Mouse (Mus musculus) olfactory bulb, adult 2 months (tissue): ENCODE measurements around the gene Tex48.

Source experiments
- CTCF ChIP-seq: fragments of 200-500 bp; IDR thresholded peaks from 2 replicates; pipeline ENCODE4 v1.5.1; 2012; ENCODE audit warnings: low read depth, mild to moderate bottlenecking, low read length, moderate library complexity; ENCODE audit not compliant: insufficient read depth
- POLR2A ChIP-seq: fragments of 200-500 bp; IDR thresholded peaks from 2 replicates; pipeline ENCODE4 v1.6.1; 2012; ENCODE audit warnings: mild to moderate bottlenecking, low read depth, low read length, moderate library complexity; ENCODE audit not compliant: insufficient read depth

DNA sequence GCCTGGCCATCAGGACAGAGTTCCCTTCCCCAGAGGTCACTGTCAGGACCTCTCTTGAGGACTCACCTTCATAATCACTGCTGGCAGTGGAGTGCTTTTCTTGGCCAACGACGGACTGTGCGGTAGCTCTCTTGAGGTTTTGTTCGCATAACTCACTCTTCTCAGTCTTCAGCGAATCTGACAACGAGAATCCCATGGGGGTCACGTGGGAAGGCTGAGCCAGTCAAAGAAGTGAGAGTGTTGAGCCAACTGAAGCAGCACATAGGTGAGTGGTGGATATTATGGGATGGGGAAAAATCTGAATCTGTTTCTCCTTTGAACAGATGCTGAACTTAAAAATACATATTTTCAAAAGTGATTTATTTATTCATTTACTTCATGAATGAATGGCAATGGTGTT is 13.8 kb downstream of the Tex48 start:
- TF ChIP-seq CTCF (no peak), POLR2A (no peak)
